Mouse (Mus musculus) myocyte (in vitro differentiated cells): Measurements from ENCODE around the gene Pitpnb. TPM values are rescaled to one million over a fixed set of nuclear protein-coding genes. Genes with fewer than 3 reads are reported as not detected.

Experiments used
- H3K27me3 ChIP-seq: one replicate; pipeline ENCODE4 v1.6.1; 2011; ENCODE audit not compliant: control insufficient read depth, insufficient read depth, insufficient read length
- H3K36me3 ChIP-seq: one replicate; pipeline ENCODE4 v1.6.1; 2011; ENCODE audit not compliant: control insufficient read depth, insufficient read depth
- H3K4me2 ChIP-seq: one replicate; pipeline ENCODE4 v1.6.1; 2011; ENCODE audit warnings: low read depth, control low read depth
- H3K4me3 ChIP-seq: one replicate; pipeline ENCODE4 v1.5.1; 2011; ENCODE audit warnings: mild to moderate bottlenecking, control low read depth, moderate library complexity
- H3K79me2 ChIP-seq: one replicate; pipeline ENCODE4 v1.6.1; 2011; ENCODE audit not compliant: control insufficient read depth, insufficient read depth
- H3ac ChIP-seq: one replicate; pipeline ENCODE4 v1.6.1; 2011; ENCODE audit not compliant: control insufficient read depth, insufficient read length
- CEBPB ChIP-seq: IDR thresholded peaks from 2 replicates; pipeline ENCODE4 v1.6.1; 2011; ENCODE audit warnings: mild to moderate bottlenecking, moderate library complexity; ENCODE audit not compliant: poor library complexity, insufficient read depth, severe bottlenecking
- E2F4 ChIP-seq: IDR thresholded peaks from one replicate; pipeline ENCODE4 v1.6.1; 2011; ENCODE audit warnings: mild to moderate bottlenecking, control low read depth, moderate library complexity; ENCODE audit not compliant: insufficient read depth
- MAX ChIP-seq: IDR thresholded peaks from one replicate; pipeline ENCODE4 v1.6.1; 2011; ENCODE audit warnings: low read depth, mild to moderate bottlenecking, control low read depth
- MYOD1 ChIP-seq, 3 experiments: IDR thresholded peaks; one replicate each; pipeline ENCODE4 v1.6.1; 2011; ENCODE audit warnings: control low read depth in 2 of 3, low read depth in 2 of 3, mild to moderate bottlenecking in 2 of 3, moderate library complexity in 1 of 3; ENCODE audit not compliant: insufficient read length in 2 of 3, control insufficient read depth in 1 of 3
- MYOG ChIP-seq, 3 experiments: IDR thresholded peaks; one replicate each; pipeline ENCODE4 v1.6.1; 2011; ENCODE audit warnings: control low read depth in 2 of 3, low read depth in 2 of 3, mild to moderate bottlenecking in 2 of 3; ENCODE audit not compliant: insufficient read length in 2 of 3, control insufficient read depth in 1 of 3, insufficient read depth in 1 of 3
- POLR2A ChIP-seq: IDR thresholded peaks from one replicate; pipeline ENCODE4 v1.6.1; 2011; ENCODE audit warnings: low read depth, mild to moderate bottlenecking, control low read depth, moderate library complexity; ENCODE audit not compliant: insufficient read length
- POLR2AphosphoS2 ChIP-seq: IDR thresholded peaks from one replicate; pipeline ENCODE4 v1.6.1; 2011; ENCODE audit warnings: low read depth, control low read depth; ENCODE audit not compliant: insufficient read length
- REST ChIP-seq: IDR thresholded peaks from one replicate; pipeline ENCODE4 v1.6.1; 2011; ENCODE audit warnings: mild to moderate bottlenecking, control low read depth, moderate library complexity; ENCODE audit not compliant: insufficient read depth, insufficient read length
- SRF ChIP-seq: IDR thresholded peaks from one replicate; pipeline ENCODE4 v1.6.1; 2011; ENCODE audit warnings: low read depth; ENCODE audit not compliant: control insufficient read depth, insufficient read length
- TCF12 ChIP-seq: IDR thresholded peaks from one replicate; pipeline ENCODE4 v1.6.1; 2011; ENCODE audit warnings: mild to moderate bottlenecking, control low read depth; ENCODE audit not compliant: poor library complexity, insufficient read depth, severe bottlenecking
- TCF3 ChIP-seq: IDR thresholded peaks from one replicate; pipeline ENCODE4 v1.6.1; 2011; ENCODE audit warnings: low read depth, control low read depth; ENCODE audit not compliant: insufficient read length
- USF1 ChIP-seq: IDR thresholded peaks from one replicate; pipeline ENCODE4 v1.6.1; 2011; ENCODE audit warnings: low read depth, mild to moderate bottlenecking, control low read depth, moderate library complexity
- polyA plus RNA-seq: library from polyadenylated mRNA; unstranded; fragments of >200 nt; fragmentation: generic; extraction: Trizol; gene quantifications from one replicate; pipeline ENCODE4 v1.2.1, GENCODE M21; 2012; ENCODE audit warnings: missing spikeins

Pitpnb gene
- polyA plus RNA-seq, 1 experiment: 52.2 TPM

GRCm38 (mm10) chr5:111325813-111326212 is 4.8 kb upstream of the Pitpnb start:
- Histone ChIP-seq H3K4me2 (no peak overlapping the region), H3K27me3 (peaks cover 13% of the 10 kb centered on the region), H3K4me3 (no peak overlapping the region), H3K79me2 (peaks cover 2% of the 10 kb centered on the region), H3K36me3 (no peaks in the 10 kb centered on the region), H3ac (no peak overlapping the region)
- no peak for TF ChIP-seq MAX
- TF ChIP-seq MYOG (IDR thresholded peaks at IDR 0.05; ENCODE audit: control insufficient read depth in 1 of 3, insufficient read depth in 1 of 3, insufficient read length in 2 of 3, low read depth in 2 of 3): no peak
- TF ChIP-seq REST: no peak
- TF ChIP-seq TCF12: no peak
- TF ChIP-seq E2F4: no peak
- no peak for TF ChIP-seq MYOD1 (IDR thresholded peaks at IDR 0.05; ENCODE audit: control insufficient read depth in 1 of 3, insufficient read length in 2 of 3, low read depth in 2 of 3)
- no peak for TF ChIP-seq USF1
- no peak for TF ChIP-seq SRF
- TF ChIP-seq TCF3: no peak
- no peak for TF ChIP-seq POLR2AphosphoS2
- TF ChIP-seq CEBPB: no peak

GRCm38 (mm10) chr5:111327420-111327819 is 3.1 kb upstream of the Pitpnb start:
- no peak overlapping the region for H3K4me3 ChIP-seq
- no peak overlapping the region for H3ac ChIP-seq
- TF ChIP-seq MYOG (IDR thresholded peaks at IDR 0.05; ENCODE audit: control insufficient read depth in 1 of 3, insufficient read depth in 1 of 3, insufficient read length in 2 of 3, low read depth in 2 of 3) (no peak), E2F4 (no peak), TCF12 (no peak), CEBPB (no peak), MYOD1 (IDR thresholded peaks at IDR 0.05; ENCODE audit: control insufficient read depth in 1 of 3, insufficient read length in 2 of 3, low read depth in 2 of 3) (no peak), MAX (no peak), USF1 (no peak), POLR2AphosphoS2 (no peak), POLR2A (no peak), TCF3 (no peak)
- no peak overlapping the region for H3K4me2 ChIP-seq
- H3K27me3 ChIP-seq: peaks cover 13% of the 10 kb centered on the region
- H3K36me3 ChIP-seq: no peaks in the 10 kb centered on the region
- H3K79me2 ChIP-seq: peaks cover 18% of the 10 kb centered on the region

GRCm38 (mm10) chr5:111329782-111330416 is 664 bp upstream of the Pitpnb start:
- no peak for TF ChIP-seq MYOD1 (IDR thresholded peaks at IDR 0.05; ENCODE audit: control insufficient read depth in 1 of 3, insufficient read length in 2 of 3, low read depth in 2 of 3)
- no peak for TF ChIP-seq TCF3
- TF ChIP-seq MAX: no peak
- no peak for TF ChIP-seq CEBPB
- no peak for TF ChIP-seq E2F4
- no peak for TF ChIP-seq POLR2AphosphoS2
- TF ChIP-seq POLR2A: no peak
- TF ChIP-seq TCF12: no peak
- TF ChIP-seq USF1: no peak
- no peak for TF ChIP-seq SRF
- TF ChIP-seq REST: no peak
- TF ChIP-seq MYOG (IDR thresholded peaks at IDR 0.05; ENCODE audit: control insufficient read depth in 1 of 3, insufficient read depth in 1 of 3, insufficient read length in 2 of 3, low read depth in 2 of 3): no peak
- H3ac ChIP-seq: peak overlapping the region; percentile 56
- H3K4me2 ChIP-seq: peak overlapping the region; percentile 97
- peaks cover 43% of the 10 kb centered on the region for H3K79me2 ChIP-seq
- H3K36me3 ChIP-seq: peaks cover 3% of the 10 kb centered on the region
- no peaks in the 10 kb centered on the region for H3K27me3 ChIP-seq
- peak overlapping the region; percentile 50 for H3K4me3 ChIP-seq

- peaks cover 6% of the 10 kb centered on the region for H3K36me3 ChIP-seq
- TF ChIP-seq TCF3 (no peak), MYOD1 (IDR thresholded peaks at IDR 0.05; ENCODE audit: control insufficient read depth in 1 of 3, insufficient read length in 2 of 3, low read depth in 2 of 3) (no peak), REST (no peak), POLR2A (no peak), CEBPB (no peak), POLR2AphosphoS2 (no peak), MAX (no peak), SRF (no peak), TCF12 (no peak), MYOG (IDR thresholded peaks at IDR 0.05; ENCODE audit: control insufficient read depth in 1 of 3, insufficient read depth in 1 of 3, insufficient read length in 2 of 3, low read depth in 2 of 3) (no peak), E2F4 (no peak), USF1 (no peak)
These were observed 504 bp downstream of the Pitpnb start for GRCm38 (mm10) chr5:111331099-111331435.

More at GRCm38 (mm10) chr5:111331099-111331435, 504 bp downstream of the Pitpnb start:
- H3K4me3 ChIP-seq: peak overlapping the region; percentile 50
- H3K79me2 ChIP-seq: peaks cover 55% of the 10 kb centered on the region
- H3K4me2 ChIP-seq: peak overlapping the region; percentile 87
- H3ac ChIP-seq: peak overlapping the region; percentile 56
- no peaks in the 10 kb centered on the region for H3K27me3 ChIP-seq
